Mouse (Mus musculus) heart, postnatal 14 days (tissue): ENCODE data around the gene Cemip2. TPM values are rescaled to one million over a fixed set of nuclear protein-coding genes. Genes with fewer than 3 reads are reported as not detected.

Experiments used
- DNase-seq, 2 experiments: peaks; one replicate each; pipeline ENCODE4 v3.0.0; 2021 to 2022
- intact Hi-C: fragments of 180-260 bp; cut with DNase I; formaldehyde crosslinking; loops from one replicate; pipeline ENCODE4 v1.15.1; 2025
- total RNA-seq, 2 experiments: library from RNA; stranded (reverse); gene quantifications; 2 replicates each; pipeline ENCODE4 v1.2.3; 2021

Cemip2 gene
- total RNA-seq, 2 experiments from 2014 or later = 20.7 to 22.2 TPM

DNA sequence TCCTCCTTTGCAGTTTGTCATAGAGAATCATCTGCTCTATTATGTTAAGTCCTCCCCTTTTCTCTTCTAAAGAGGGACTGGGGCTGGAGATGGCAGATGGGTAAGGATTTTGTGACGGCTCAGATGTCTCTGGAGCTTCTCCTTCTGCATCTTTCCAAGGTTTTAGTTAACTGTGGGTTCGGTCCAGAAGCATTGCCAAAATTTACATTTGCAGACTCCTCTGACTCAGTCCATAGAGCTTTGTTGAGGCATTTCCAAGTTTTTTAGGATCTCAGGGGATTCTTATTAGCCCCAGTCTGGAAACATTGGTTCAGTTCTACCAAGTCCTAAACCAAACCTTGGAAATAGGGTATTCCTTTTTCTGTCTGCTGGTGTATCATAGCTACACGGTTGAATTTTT lies 1.5 kb upstream of the Cemip2 start:
- intact Hi-C loops = loop anchor here (5.0 kb wide), 2 partner anchors 366 to 526 kb away; no protein-coding TSS in a partner anchor
- no peak for DNase-seq

DNA sequence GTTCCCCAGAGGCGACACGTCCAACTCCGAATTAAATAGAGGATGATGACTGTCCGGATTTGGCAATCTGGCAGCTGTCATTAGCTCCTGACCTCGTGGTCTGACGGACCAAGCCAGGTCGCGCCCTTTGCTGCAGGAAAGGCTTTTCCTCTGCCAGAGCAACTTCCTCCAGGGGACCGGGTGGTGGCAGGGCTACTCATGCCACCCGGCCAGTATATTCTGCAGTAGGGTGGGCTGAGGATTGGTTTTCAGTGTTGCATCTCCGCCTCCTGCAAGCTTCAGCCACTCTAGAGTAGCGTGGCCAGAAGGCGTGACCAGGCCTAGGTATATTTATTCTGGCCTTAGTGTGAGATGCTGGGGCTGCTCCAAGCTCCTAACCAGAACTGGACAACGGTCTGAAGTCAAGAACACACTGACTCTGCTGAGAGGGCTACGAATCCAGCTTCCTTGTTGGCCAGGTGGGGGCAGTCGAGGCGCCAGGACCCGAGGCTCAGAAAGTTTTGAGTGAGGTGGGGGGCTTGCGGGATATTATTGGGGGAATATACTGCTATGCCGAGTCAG lies 891 bp upstream of the Cemip2 start:
- intact Hi-C loops = loop anchor here (5.0 kb wide), 2 partner anchors 365 to 525 kb away; no protein-coding TSS in a partner anchor
- peak; percentile 51 to 57 for DNase-seq

DNA sequence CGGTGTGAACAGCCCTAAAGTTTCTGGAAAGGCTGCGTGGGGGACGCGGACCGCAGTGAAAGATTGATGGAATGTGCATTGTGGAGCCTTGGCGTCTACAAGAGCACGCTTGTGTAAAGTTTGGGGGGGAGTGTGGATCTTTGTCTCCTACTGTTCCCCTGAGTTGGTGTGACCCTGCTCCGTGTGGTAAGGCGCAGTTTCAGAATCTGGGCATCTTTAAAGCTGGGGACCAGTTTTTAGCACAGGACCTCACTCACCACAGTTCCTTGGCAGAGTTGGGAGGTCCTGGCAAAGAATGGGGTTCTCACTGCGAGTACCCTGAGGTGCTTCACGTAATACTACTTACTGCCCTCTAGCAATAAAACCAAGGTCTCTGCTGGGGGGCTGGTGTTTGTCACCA lies 964 bp downstream of the Cemip2 start:
- peak in 1 of 2 experiments; percentile 11 for DNase-seq
- intact Hi-C loops = loop anchor here (1.0 to 5.0 kb wide), 5 partner anchors 42 to 523 kb away; no protein-coding TSS in a partner anchor

DNA sequence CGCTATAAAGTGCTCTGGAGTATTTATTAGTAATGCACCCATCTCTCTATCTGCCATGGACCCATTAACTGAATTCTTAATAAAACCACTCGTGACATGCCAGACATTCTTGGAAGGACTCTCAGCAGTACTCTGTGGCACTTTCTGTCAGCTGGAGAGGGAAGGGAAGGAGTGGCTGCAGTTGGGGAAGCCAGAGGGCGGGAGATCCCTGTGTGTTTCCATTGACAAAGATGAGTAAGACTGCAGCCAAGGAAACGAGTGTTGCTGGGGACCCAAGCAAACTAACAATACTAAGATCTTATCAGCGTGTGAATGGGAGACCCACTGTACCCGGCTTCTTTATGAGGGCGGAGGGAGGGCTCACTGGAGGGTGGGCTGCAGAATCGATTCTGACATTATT lies 2.5 kb downstream of the Cemip2 start:
- intact Hi-C loops = no loop called here
- peak in 1 of 2 experiments; percentile 16 for DNase-seq

DNA sequence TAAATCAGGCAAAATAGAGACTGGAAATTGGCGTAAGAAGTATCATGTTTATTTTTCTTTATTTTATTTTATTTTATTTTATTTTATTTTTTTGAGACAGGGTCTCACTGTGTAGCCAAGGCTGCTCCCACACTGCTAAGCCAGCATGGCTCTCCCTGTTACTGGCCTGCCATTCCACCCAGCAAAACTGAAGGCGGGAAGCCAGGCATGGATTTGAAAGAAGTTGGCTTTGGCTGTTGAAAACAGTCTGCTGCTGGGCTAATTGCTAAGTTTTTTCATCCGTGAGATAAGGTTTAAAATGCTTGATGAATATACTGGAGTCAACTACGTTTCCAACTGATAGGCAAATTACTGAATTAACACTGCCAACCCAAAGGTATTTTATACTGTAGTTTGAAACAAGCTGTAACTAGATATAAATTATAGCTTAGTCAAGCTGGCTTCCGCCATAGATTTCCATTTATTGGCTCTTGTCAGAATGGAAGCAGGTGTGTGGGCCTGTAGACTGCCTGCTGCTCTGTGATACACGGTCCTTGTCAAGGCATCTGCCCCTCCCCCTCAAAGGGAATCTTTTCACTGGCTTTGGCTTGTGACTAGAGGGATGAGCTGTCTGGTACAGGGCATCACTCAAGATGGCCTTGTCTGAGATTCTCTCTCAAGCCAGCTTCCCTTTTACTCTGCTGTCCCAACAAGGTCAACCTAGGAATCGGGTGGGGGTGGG lies 3.1 kb downstream of the Cemip2 start:
- no peak for DNase-seq
- intact Hi-C loops = no loop called here

DNA sequence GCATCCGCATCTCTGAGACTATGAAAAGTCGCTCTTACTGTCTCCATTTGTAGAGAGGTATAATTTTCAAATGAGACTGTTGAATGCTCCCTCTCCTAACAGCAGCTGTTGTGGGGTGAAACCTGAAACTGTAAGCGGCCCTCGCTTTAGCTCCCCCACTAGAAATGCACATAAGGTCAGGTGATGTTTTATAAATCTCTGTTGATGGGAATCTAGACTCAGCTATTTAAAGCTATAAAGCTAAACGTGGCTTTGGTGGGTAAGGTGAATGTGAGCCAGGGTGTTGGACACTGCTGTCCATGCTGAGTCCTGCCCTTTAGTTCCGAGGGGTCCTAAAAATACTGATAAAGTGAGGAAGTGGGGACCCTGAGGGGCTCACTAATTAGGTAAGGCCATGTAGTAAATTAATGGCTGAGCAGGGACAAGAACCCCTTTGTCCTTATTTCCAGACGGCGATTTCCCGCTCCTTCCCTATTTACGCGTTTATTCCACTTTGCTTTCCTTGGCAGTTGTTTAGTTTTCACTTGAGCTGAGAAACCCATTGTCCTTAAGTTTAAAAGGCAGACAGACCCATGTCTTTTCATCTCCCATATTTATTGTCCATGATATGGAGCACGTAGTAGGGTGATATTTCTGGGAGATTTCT lies 3.8 kb downstream of the Cemip2 start:
- intact Hi-C loops = no loop called here
- no peak for DNase-seq

DNA sequence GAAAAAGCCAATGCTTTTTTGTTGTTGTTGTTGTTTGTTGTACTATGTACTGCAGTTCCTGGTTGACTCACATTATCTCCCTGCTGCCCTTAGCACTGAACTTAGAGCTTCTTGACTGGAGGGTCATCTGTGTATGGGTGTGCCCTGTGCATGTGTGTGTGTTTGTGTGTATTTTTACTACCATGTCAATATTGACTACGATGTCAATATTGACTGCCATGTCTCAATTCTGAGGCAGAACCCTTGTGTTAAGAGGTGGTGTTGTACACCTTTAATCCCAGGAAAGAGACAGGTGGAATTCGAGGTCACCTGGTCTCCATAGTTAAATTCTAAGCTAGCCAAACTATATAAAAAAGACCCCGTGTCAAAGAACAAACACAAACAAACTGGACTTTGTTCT lies 5.6 kb downstream of the Cemip2 start:
- intact Hi-C loops = no loop called here
- DNase-seq = no peak

DNA sequence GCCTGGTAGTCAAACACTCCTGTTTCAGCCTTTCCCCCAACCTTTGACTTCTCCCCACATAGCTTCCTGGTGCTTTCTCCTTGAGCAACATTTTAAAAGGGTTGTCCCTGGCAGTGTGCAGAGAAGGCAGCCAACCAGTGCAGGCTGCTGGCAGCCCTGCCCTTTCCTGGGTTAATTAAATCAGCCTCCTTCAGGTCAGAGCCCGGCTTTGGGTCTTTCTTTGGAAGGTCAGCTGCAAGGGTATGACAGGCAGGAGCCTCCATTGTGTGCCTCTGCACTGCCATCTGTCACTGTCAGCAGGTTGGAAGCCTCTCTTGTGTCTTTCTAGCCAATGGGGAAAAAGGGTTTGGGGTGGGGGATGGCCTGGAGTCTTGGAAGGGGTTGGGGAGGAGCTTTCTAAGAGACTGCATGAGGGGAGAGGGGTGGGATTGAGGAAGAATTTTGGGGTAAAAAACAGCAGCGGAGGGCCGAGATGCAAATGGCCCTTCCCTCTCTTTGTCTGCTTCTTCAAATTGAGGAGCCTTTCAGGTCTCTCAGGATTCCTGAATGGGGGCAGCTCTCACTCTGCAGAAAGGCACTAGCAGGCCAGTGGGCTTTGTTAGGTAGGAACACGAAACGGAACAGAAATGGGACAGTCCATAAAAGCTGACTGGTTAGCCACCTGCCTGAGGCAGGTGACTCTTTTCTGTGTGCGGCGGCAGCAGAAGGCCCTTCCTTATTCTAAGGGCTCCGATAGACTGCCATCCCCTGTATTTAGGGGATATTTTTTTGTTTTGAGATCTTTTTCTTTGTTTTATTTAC lies 6.4 kb downstream of the Cemip2 start:
- DNase-seq = no peak
- intact Hi-C loops = no loop called here

DNA sequence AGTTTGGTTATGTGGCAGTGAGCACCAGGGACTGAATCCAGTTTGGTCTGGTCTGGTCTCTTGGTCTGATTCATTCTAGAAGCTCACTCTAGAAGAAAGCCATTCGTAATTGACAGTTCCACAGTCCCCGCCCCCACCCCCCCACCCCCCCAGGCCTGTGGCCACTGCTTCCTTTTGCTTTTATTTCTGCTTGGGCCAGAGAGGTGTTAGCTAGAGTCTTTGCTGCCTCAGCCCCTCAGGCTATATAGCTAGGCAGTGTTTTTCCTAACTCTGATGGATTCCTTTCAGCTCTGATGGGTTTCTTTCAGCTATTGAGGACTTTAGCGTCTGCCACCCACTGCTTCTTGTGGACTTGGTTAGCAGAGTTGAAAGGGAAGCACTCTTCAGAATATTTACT lies 7.0 kb downstream of the Cemip2 start:
- intact Hi-C loops = no loop called here
- no peak for DNase-seq

DNA sequence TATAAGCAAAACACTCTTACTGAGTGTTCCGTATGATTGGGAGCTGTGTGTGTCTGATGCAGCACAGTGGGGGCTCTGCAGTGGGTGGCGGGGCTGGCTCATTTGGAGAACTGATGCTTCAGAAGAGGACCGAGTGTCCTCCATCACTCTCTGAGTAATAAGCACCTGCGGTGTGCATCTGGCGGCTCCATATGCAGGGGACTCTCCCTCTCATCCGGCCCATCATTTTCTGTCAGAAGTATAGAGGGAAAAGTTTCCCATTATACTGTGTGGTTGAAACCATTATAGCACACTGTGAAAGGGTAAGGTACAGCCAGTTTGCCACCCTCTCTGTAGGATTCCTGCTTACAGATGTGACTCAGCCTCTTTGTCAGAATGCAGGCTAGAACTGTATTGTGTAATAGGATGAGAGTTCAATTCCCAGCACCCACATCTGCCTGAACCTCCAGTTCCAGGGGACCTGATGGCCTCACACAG lies 8.9 kb downstream of the Cemip2 start:
- intact Hi-C loops = no loop called here
- DNase-seq = no peak

DNA sequence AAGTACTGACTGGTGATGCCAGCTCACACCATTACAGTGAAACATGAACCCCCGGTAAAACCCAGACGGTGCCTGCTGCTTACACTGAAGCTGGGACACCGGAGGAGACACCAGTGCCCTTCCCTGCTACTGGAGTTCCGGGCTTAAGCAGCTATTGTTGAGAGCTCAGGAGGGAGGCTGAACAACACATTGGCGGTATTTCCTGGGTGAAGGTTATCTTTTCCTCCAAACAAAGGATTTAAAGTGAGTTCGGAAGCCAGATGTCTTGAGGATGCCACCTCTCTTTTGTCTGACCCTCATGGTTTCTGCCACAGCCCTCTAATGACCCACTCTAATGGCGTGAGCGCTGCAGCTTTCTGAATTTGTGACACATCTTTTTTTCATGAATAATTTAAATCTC lies 10.9 kb downstream of the Cemip2 start:
- no peak for DNase-seq
- intact Hi-C loops = no loop called here

DNA sequence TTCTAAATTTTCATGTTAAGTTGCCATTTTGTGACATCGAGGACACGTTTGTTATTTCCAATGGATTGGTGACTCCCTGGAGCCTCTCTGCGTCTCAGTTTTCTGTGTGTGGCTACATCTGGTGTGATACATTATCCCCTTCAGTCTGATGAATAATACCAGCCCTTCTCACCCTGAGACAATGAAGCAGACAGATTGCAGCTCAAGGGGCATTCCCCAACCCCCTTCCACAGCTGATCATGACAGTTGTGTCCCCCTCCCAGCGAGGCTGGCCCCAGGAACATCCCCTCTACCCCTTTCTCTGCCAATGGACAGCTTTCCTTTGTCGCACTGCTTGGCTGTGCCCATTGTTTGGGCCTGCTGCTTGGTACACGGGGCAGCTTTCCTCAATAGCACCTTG lies 11.5 kb downstream of the Cemip2 start:
- intact Hi-C loops = no loop called here
- DNase-seq = no peak

DNA sequence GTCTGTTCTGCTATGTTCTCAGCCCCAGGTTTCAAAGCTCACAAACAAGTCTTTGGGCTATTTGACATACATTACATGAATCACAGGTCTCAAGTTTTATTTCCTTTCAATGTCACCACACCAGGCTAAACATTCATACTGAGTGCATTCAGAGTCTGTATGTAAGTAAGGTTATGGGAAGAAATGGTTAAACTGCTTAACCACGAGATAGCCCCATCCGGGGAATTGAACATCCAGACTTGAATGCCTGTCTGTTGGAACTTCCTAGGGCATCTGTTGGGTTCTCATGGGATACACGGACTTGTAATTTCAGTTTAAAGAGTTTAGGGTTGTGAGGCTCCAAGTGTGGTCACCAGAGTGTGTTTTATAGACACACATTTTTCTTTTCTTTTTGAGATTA lies 13.2 kb downstream of the Cemip2 start:
- intact Hi-C loops = no loop called here
- DNase-seq = no peak

DNA sequence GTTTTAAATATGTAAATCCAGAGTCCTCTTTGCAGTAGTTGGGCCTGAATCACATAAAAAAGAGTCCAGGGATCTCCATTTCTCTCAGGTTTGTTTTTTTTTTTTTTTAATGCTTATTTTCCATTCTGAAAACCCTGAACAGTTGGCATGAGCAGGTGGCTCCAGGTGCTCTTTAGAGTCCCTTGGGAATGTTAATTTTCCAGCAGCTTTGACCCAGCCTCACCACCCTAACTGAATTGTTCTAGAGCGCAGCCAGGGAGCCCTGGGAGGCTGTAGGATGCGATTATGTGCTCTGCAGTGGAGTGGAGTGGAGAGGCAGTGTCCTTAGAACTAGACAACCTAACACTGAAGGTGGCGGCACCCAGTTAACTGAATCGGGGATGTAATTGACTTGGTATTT lies 13.7 kb downstream of the Cemip2 start:
- intact Hi-C loops = no loop called here
- no peak for DNase-seq

DNA sequence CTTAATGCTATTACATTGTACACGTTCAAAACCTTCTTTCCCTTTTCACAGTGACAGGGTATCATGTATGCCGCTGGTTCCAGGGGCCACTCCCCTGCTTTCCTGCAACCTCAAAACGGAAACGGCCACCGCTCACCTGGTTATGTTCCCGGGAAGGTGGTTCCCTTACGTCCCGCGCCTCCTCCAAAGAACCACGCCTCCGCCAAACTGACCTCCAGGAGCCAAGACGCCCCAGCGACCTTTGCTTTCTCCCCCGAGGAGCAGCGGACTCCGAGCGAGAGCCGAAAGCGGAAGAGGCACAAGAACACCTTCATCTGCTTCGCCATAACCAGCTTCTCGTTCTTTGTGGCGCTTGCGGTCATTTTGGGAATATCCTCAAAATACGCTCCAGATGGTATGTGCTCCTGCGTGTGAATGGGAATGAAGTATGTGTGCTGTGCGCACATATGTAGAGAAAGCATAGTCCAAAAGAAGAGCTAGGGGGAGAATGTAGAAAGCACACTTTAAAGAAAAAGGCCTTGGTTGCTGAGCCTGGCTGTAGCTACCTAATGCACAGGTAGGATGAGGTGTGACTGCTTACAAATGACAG lies 14.5 kb downstream of the Cemip2 start:
- no peak for DNase-seq
- intact Hi-C loops = no loop called here

DNA sequence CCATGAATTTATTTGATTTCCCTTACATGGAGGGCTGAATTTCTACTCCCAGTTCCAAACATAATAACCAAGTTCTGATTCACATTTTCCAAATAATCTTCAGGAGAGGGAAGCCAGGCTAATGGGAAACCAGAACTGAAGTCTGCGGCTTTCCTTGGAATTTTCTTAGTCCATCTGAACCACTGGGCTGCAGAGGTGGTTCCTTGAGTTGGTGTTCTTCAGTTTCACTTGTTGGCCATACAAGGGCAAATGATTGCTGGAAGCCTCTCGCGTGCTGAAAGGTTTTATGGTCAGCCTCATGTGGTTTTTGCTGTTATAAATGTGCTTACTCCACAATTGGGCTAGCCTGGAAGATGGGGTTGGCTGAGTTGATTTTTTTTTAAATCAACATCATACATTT lies 16.4 kb downstream of the Cemip2 start:
- intact Hi-C loops = no loop called here
- no peak for DNase-seq

DNA sequence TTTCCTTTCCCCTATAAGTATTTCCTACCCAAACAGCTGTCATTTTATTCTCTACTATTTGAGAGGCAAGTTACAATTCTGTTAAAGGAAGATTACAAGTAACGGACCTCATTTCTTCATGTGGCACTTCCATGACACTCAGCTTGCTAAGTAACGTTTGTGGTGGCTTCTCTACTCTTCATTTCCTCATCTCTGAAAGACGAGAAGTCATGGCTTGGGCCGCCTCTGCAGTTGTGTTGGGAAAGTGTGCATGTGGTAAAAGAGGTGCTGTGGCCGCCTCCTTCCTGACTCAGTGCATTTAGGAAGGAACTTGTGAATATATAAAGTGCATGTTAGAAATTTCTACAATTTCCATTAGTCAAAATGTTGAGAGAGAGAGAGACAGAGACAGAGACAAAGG lies 18.2 kb downstream of the Cemip2 start:
- DNase-seq = no peak
- intact Hi-C loops = no loop called here

DNA sequence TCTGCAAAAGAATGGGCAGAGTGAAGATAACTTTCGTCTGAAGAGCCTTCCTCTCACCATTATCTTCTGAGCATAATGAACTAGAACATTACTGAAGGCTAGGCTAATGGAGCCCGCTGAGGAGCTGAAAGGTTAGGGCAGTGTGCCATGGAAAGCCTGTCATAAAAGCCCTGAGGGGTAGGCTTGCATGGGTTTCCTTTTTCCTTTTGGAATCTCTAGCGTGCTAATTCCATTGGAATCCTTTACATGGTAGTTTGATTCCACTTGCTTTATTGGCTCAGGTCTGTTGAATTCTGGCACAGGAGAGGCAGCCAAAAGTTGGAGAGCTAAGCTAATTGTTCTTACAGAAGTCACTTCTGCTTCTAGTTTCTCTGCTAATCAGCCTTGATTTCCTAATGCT lies 20.6 kb downstream of the Cemip2 start:
- DNase-seq = peak; percentile 28 to 44
- intact Hi-C loops = no loop called here

DNA sequence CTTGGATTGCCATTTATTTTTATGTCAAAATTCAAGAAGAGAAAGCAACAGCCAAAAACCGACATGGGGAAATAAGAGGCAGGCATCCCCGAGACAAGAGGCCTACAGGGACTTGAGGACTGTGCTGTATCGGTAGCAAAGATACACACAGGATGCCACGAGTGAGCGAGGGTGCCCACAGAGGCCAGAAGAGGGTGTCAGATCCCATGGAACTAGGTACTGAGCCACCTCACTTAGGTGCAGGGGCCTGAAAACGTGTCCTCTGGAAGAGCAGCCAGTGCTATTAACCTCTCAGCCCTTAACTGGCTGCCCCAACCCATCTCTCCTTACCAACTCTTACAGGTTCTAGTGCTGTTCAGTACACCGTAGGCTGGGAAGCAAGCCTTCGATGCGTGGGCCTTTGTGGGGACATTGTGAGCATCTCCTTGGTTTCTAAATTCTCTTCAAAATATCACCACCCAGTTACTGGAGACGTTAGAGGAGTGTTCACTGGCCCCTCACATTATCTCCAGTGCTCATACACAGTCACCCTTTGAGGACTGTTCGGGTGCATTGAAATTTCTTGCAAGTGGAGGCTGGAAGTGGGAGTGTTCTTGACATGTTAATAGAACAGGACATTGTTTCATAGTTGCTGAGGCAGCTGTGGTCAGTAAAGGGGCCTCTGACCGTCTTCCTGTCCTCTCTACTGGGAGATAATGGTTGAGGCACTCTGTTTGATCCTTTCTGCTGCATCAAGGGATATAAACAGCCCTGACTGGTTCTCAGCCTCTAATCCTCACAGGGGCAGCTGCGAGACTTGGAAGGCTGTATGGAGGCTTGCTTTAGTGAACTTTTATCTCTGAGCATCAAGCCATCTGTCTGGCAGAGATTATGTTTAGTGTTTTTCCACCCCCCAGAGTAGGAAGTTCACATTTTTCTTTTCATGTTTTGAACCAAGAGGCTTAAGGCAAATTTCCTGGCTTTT lies 21.6 kb downstream of the Cemip2 start:
- intact Hi-C loops = no loop called here
- DNase-seq = no peak
